Mouse (Mus musculus) adrenal gland, postnatal 36 days (tissue): ENCODE results near the gene Nipsnap1. TPM values are rescaled to one million over a fixed set of nuclear protein-coding genes. Genes with fewer than 3 reads are reported as not detected.

Source experiments
- DNase-seq, 2 experiments: peaks; one replicate each; pipeline ENCODE4 v3.0.0; 2021; ENCODE audit warnings: mixed read lengths in 1 of 2
- long read RNA-seq, 2 experiments: library from polyadenylated mRNA; stranded (forward); transcript quantifications; one replicate each; pipeline ENCODE4 v2.0.0; 2021; ENCODE audit warnings: borderline sequencing depth in 2 of 2
- total RNA-seq, 2 experiments: library from RNA; stranded (reverse); gene quantifications; 2 replicates each; pipeline ENCODE4 v1.2.3; 2021

Nipsnap1 gene
- 10 to 100 TPM; 26.0 to 30.2 TPM for total RNA-seq
- long read RNA-seq, experiment 1, transcript Nipsnap1-201 (10 exons, 1,926 nt): major isoform, 35 of 38 reads
- long read RNA-seq, experiment 1, partial matches to known transcripts: 0 of 38 reads
- long read RNA-seq, experiment 1, other reads (novel, unspliced or antisense): 3 of 38 reads
- long read RNA-seq, experiment 2, transcript Nipsnap1-201 (10 exons, 1,926 nt): major isoform, 14 of 16 reads
- long read RNA-seq, experiment 2, partial matches to known transcripts: 0 of 16 reads
- long read RNA-seq, experiment 2, other reads (novel, unspliced or antisense): 2 of 16 reads

DNA sequence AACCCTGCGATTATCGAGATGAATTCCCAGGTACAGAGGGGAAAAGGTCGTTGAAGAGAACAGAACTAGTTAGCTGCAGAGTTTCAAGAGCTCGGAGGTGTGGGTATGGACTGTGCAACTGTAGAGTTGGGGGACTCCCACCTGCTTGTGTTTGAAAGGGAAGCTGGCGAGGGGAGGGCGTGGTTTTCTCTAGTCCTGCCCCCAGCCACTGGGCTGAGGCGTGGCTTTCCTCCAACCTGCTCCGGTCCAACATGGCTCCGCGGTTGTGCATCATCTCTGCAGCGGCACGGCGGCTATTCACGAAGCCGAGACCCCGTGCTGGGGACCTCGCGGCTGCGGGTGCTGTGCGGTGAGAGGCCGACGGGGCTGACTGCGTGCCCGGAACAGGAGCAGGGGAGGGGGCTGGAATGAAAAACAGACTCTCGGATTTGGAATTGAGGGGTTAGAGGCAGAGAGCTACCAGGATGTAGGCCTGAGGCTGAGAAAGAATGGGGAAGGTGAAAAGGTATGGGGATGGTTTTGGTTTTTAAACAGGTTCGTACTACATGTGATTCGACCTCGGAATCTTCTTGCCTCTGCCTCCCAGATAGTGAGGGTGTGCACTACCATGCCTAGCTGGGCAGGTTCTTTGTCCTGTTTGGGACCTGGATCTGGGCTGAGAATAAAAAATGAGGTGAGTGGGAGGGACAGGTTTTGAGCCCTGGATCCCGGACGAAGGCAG is at the start of gene Nipsnap1:
TSS of gene Nipsnap1 (plus strand) at position 197 of the 721 bp plus-strand sequence.
- peak; percentile 80 to 86 for DNase-seq

DNA sequence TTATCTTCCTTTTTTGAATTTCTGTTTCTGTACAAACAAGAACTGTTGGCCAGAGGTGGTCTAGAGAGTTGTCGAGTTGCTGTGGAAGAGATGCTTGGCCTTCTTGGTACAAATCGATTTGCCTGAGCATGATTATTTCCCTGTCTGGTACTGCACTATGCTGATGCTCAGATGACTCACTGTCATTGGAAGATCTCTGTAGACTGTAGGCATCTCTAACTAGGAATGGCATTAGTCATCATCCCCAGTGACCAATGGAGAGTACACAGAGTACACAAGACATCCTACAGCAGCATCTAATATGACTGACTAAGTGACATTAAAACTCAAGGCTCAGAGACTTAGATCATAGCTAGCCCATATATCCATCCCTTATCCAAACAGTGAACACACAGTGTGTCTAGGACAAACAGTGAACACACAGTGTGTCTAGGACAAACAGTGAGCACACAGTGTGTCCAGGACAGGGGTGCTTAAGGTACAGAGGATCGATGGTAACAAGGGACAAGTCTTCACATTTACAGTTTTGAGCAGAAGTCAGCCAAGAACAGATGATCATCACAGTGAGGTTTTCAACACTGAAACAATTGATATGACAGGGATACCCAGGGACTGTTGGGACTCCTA is 47.5 kb upstream of the Nipsnap1 start:
- peak in 1 of 2 experiments; percentile 9 for DNase-seq

GRCm38 (mm10) chr11:4827340-4827739 is 46.4 kb upstream of the Nipsnap1 start:
- DNase-seq: no peak

GRCm38 (mm10) chr11:4827916-4828315 is 45.8 kb upstream of the Nipsnap1 start:
- peak in 1 of 2 experiments; percentile 13 for DNase-seq

GRCm38 (mm10) chr11:4831066-4831465 is 42.7 kb upstream of the Nipsnap1 start:
- DNase-seq: no peak

DNA sequence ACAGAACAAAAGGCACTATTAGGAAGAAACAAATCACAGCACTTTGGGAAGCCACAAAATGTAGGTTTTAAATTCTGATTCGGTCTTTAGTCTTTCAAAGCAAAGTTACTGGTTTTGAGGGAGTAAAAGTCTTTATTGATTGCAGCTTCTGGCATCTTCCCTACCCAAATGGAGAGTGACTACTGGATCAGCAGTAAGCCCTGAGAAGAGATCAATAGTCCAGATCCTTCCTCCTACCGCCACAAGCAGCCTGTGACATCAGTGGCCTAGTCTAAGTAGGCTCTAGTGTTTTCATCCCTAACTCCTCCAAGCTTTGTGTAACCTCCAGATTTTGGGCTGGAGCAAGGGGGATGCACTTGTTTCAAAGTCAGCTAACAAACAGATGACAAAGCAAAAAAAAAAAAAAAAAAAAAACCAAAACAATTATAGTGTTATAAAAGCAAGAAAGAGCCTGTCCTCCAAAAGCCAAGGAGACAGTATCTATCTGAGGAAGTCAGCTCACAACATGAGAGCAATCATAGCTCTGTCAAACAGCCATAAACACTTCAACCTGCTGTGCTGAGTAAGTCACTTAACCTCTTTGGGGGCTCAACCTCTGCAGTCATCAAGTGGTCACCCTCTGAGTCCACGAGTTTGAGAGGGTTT is 40.3 kb upstream of the Nipsnap1 start:
- DNase-seq: no peak

GRCm38 (mm10) chr11:4835436-4835835 is 38.3 kb upstream of the Nipsnap1 start:
- DNase-seq: peak; percentile 80

DNA sequence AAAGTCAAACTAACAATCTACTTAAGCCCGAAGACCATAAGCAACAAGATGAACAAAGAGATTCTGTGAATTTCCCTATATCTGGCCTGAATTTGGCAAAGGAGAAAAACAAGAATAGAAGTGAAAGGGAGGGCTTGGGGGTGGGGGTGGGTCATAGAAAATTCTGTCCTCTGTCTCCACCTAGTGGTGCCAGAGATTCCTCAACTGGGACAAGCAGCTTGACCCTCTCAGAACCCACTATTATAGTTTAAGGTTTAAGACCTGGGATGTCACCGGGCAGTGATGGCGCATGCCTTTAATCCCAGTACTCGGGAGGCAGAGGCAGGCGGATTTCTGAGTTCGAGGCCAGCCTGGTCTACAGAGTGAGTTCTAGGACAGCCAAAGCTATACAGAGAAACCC is 37.0 kb upstream of the Nipsnap1 start:
- peak; percentile 14 to 70 for DNase-seq

DNA sequence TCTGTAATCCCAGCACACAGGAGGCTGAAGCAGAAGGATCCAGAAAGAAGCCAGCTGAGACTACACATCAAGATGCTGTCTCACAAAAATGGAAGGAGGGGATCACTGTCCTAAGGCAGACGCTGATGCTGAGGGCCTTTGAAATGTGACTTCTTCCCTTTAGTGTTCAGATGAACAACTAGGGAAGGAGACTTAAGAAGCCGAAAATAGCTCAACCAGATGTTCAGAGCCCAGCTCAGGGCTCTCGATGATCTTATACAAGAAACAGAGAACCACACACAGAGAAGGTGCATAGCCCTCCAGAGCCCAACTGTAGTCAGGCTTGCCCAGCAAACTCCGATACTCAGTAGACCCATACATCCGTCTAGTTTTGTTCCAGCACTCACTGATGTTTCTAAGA is 36.4 kb upstream of the Nipsnap1 start:
- DNase-seq: no peak

- no peak for DNase-seq
Observed at GRCm38 (mm10) chr11:4838235-4838634, 35.5 kb upstream of the Nipsnap1 start.

DNA sequence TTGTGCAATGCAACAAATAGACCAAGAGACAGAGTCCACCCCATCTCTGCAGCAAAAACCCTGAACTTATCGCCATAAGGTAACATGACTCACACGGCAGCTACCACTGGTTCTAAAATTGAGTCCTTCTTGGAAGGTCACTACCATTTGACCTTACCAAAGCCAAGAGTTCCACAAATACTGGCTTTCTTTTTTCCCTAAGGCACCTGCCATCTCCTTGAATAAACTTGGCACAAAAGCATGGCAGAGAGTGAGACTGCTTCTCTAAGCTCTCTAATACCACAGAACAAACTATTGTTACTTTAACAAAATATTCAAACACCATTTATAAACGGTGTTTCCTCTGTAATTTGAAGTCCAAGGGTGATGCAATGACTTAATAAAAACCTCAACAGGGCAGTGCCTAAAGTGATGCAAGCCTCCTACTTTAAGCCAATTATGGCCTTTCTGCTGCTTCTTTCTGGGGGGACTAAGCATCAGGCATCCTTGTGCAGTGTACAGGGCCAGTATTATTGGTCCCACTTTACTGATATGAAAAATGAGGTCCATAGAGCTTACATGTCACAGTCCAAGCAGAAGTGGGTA is 32.7 kb upstream of the Nipsnap1 start:
- peak in 1 of 2 experiments; percentile 17 for DNase-seq

GRCm38 (mm10) chr11:4848483-4849248 is 25.1 kb upstream of the Nipsnap1 start:
- peak; percentile 61 to 67 for DNase-seq

DNA sequence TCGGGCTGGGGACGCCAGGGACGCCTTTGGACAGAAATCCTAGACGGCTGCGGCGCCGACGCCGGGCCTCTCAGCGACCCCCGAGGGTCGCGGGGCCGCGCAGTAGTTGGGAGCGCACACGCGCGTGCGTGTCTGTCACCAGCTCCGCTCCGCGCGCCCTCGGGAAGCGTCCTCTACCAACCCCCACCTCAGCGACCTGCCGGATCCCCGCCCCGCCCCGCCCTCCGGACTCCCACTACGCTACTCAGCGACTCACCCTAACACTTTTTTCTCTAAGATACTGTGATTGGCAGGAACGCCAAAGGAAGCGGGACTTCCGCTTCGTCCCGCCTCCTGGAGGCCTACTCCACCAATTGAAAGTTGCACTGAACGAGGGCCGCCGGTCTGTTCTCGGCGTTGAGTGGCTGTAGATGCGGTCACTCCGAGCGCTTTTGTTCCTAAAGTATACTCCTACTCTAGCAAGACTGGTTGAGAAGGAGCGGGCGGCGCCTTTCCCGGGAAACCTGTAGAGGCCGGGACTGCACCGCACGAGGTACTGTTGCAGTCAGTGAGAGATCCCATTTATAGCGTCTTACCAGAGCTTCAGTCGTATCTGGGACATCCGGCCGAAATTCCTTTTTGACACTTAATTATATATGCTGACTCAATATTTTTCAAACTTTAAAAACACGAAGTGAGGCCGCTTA is 24.4 kb upstream of the Nipsnap1 start, which contains the start of gene Nf2:
TSS of gene Nf2 (minus strand) at position 279 of the 686 bp plus-strand sequence.
- DNase-seq: peak; percentile 96 to 98

DNA sequence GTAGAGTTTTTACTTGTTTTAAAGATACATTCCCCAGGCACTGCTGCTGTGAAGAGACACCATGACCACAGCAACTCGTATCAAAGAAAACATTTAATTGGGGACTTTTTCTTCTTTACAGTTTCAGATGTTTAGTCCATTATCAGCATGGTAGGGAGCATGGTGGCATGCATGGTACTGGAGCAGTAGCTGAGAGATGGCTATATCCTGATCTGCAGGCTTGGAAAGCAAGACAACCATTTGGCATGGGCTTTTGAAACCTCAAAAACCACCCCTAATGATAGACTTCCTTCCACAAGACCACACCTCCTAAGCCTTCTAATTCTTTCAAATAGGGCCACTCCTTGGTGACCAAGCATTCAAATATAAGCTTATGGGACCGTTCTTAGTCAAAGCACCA is 23.3 kb upstream of the Nipsnap1 start:
- DNase-seq: no peak

DNA sequence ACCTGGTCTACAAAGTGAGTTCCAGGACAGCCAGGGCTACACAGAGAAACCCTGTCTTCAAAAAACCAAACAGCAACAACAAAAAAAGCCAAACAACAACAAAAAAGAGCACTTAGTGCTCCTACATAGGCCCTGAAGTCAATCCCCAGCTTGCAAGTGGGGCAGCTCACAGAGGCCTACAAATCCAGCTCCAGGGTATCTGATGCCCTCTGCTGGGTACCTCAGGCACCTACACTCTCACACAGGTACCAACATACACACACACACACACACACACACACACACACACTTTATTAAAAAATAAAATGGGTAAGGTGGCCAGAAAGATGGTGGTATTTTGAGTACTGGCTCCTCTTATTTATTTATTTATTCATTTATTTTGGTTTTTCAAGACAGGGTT is 20.7 kb upstream of the Nipsnap1 start:
- no peak for DNase-seq

DNA sequence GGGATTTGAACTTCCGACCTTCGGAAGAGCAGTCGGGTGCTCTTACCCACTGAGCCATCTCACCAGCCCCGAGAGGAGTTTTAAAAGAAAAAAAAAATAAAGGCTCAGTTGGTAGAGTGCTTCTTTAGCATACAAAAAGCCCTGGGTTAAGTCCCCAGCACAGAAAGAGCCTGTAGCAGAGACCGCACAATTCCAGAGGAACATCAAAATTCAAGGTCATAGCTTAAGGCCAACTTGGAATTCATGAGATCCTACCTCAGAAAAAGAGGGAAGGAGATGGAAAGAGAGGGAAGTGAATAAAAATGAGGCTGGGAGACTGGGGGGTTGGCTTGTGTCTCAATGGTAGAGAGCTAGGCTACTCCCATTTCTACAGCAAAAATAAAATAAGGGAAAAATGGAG is 19.6 kb upstream of the Nipsnap1 start:
- DNase-seq: no peak

- DNase-seq: no peak
Observed at GRCm38 (mm10) chr11:4858416-4858815, 15.3 kb upstream of the Nipsnap1 start.

DNA sequence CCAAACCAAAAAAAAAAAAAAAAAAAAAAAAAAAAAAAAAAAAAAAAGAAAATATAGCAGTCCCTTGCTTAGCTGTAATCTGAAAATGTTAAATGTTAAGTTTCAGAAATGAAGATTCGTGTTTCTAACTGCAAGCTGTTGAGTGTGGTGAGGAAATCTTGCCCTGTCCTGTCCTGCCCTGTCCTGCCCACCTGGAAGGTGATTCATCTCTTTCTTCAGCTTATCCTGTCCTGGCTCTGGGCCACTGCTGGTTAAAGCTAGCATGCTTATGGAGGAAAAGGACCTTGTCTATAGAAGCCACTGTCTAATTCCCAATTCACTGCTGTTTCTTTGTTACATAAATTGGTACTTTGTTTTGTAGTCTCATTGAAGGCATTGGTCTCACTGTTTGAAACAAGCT is 12.8 kb upstream of the Nipsnap1 start:
- DNase-seq: no peak

- no peak for DNase-seq
Observed at GRCm38 (mm10) chr11:4861816-4862604, 11.7 kb upstream of the Nipsnap1 start.

DNA sequence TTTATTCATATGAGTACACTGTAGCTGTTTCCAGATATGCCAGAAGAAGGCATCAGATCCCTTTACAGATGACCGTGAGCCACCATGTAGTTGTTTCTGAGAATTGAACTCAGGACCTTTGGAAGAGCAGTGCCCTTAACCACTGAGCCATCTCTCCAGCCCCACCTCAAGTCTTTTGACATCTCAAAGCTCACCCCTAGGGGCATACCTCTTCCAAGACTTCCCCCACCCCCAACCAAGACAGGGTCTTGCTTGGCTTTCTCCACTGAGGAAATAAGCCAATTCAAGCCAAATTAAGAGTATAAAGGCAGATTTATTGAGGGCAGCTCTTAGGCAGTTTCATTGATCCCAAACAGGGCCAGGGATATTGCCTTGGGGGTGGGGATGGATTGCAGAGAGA is 11.0 kb upstream of the Nipsnap1 start:
- no peak for DNase-seq
